Mouse (Mus musculus): ENCODE measurements around the gene Gm20388. TPM values are rescaled to one million over a fixed set of nuclear protein-coding genes. Genes with fewer than 3 reads are reported as not detected.

The Gm20388 gene
- polyA plus RNA-seq, 1 experiment from 2014 or later: not detected

- peaks cover 23% of the 10 kb centered on the region for H3K4me1 ChIP-seq (replicated peaks)
- ATAC-seq (ENCODE audit: low read depth) (no peak), DNase-seq (no peak)
- H3K9ac ChIP-seq: no peak overlapping the region
- 70% methylated on average over 8 of the region's 8 CpGs for WGBS (ENCODE audit: insufficient replicate concordance)
- no peaks in the 10 kb centered on the region for H3K36me3 ChIP-seq
- H3K27ac ChIP-seq: no peak overlapping the region
- no peak overlapping the region for H3K4me2 ChIP-seq
- no peaks in the 10 kb centered on the region for H3K9me3 ChIP-seq (replicated peaks)
- no peak overlapping the region for H3K4me3 ChIP-seq (replicated peaks)
- peaks cover 11% of the 10 kb centered on the region for H3K27me3 ChIP-seq
These were observed 134.3 kb downstream of the Gm20388 start for GRCm38 (mm10) chr8:120044907-120045306.

- Histone ChIP-seq H3K36me3 (no peaks in the 10 kb centered on the region), H3K27me3 (peaks cover 17% of the 10 kb centered on the region), H3K4me2 (no peak overlapping the region), H3K9ac (no peak overlapping the region), H3K4me3 (replicated peaks) (no peak overlapping the region), H3K4me1 (replicated peaks) (peaks cover 21% of the 10 kb centered on the region), H3K27ac (no peak overlapping the region), H3K9me3 (replicated peaks) (no peaks in the 10 kb centered on the region)
- whole genome bisulfite sequencing (ENCODE audit: insufficient replicate concordance): 47% methylated on average over 5 of the region's 5 CpGs
- no peak for DNase-seq
- ATAC-seq (ENCODE audit: low read depth): no peak
These were observed 134.8 kb downstream of the Gm20388 start for GRCm38 (mm10) chr8:120045471-120045870.

GRCm38 (mm10) chr8:120046258-120047020 lies 135.8 kb downstream of the Gm20388 start:
- no peaks in the 10 kb centered on the region for H3K9me3 ChIP-seq (replicated peaks)
- no peak overlapping the region for H3K27ac ChIP-seq
- H3K4me1 ChIP-seq (replicated peaks): peaks cover 14% of the 10 kb centered on the region
- ATAC-seq (ENCODE audit: low read depth) (no peak), DNase-seq (no peak)
- peaks cover 22% of the 10 kb centered on the region for H3K27me3 ChIP-seq
- H3K4me2 ChIP-seq: no peak overlapping the region
- H3K9ac ChIP-seq: no peak overlapping the region
- no peak overlapping the region for H3K4me3 ChIP-seq (replicated peaks)
- H3K36me3 ChIP-seq: no peaks in the 10 kb centered on the region
- WGBS (ENCODE audit: insufficient replicate concordance): 60% methylated on average over 14 of the region's 14 CpGs

GRCm38 (mm10) chr8:120049949-120050348 lies 139.3 kb downstream of the Gm20388 start:
- 14% methylated on average over 13 of the region's 13 CpGs for WGBS (ENCODE audit: insufficient replicate concordance)
- Histone ChIP-seq H3K9ac (no peak overlapping the region), H3K4me3 (replicated peaks) (no peak overlapping the region), H3K27me3 (peaks cover 29% of the 10 kb centered on the region), H3K9me3 (replicated peaks) (no peaks in the 10 kb centered on the region), H3K4me1 (replicated peaks) (no peaks in the 10 kb centered on the region), H3K4me2 (no peak overlapping the region), H3K27ac (no peak overlapping the region), H3K36me3 (no peaks in the 10 kb centered on the region)
- ATAC-seq (ENCODE audit: low read depth) (no peak), DNase-seq (no peak)

- no peak overlapping the region for H3K9ac ChIP-seq
- ATAC-seq (ENCODE audit: low read depth) (no peak), DNase-seq (no peak)
- H3K27me3 ChIP-seq: peaks cover 29% of the 10 kb centered on the region
- WGBS (ENCODE audit: insufficient replicate concordance): 47% methylated on average over 10 of the region's 10 CpGs
- no peaks in the 10 kb centered on the region for H3K36me3 ChIP-seq
- H3K4me1 ChIP-seq (replicated peaks): no peaks in the 10 kb centered on the region
- no peak overlapping the region for H3K4me2 ChIP-seq
- H3K9me3 ChIP-seq (replicated peaks): no peaks in the 10 kb centered on the region
- no peak overlapping the region for H3K27ac ChIP-seq
- no peak overlapping the region for H3K4me3 ChIP-seq (replicated peaks)
These were observed 139.7 kb downstream of the Gm20388 start for GRCm38 (mm10) chr8:120050376-120050775.

- Histone ChIP-seq H3K9ac (no peak overlapping the region), H3K36me3 (no peaks in the 10 kb centered on the region), H3K27me3 (peaks cover 29% of the 10 kb centered on the region), H3K4me2 (no peak overlapping the region), H3K27ac (no peak overlapping the region), H3K4me1 (replicated peaks) (no peaks in the 10 kb centered on the region), H3K9me3 (replicated peaks) (no peaks in the 10 kb centered on the region; the same call in 1 of the 2 replicates), H3K4me3 (replicated peaks) (no peak overlapping the region)
- DNase-seq: no peak
- WGBS (ENCODE audit: insufficient replicate concordance): 19% methylated on average over 4 of the region's 4 CpGs
- ATAC-seq (ENCODE audit: low read depth): no peak
These were observed 140.4 kb downstream of the Gm20388 start for GRCm38 (mm10) chr8:120051006-120051405.

GRCm38 (mm10) chr8:120051908-120052307 lies 141.3 kb downstream of the Gm20388 start:
- H3K27ac ChIP-seq: no peak overlapping the region
- no peak for ATAC-seq (ENCODE audit: low read depth)
- H3K27me3 ChIP-seq: peaks cover 29% of the 10 kb centered on the region
- no peaks in the 10 kb centered on the region; the same call in 1 of the 2 replicates for H3K9me3 ChIP-seq (replicated peaks)
- H3K36me3 ChIP-seq: no peaks in the 10 kb centered on the region
- 68% methylated on average over 4 of the region's 4 CpGs for WGBS (ENCODE audit: insufficient replicate concordance)
- no peak overlapping the region for H3K4me2 ChIP-seq
- H3K4me1 ChIP-seq (replicated peaks): no peaks in the 10 kb centered on the region
- no peak for DNase-seq
- no peak overlapping the region for H3K9ac ChIP-seq
- H3K4me3 ChIP-seq (replicated peaks): no peak overlapping the region

- 63% methylated on average over 8 of the region's 8 CpGs for WGBS (ENCODE audit: insufficient replicate concordance)
- Histone ChIP-seq H3K4me2 (no peak overlapping the region), H3K9me3 (replicated peaks) (no peaks in the 10 kb centered on the region; the same call in 1 of the 2 replicates), H3K27me3 (peaks cover 29% of the 10 kb centered on the region), H3K9ac (no peak overlapping the region), H3K4me3 (replicated peaks) (no peak overlapping the region), H3K36me3 (no peaks in the 10 kb centered on the region), H3K27ac (no peak overlapping the region), H3K4me1 (replicated peaks) (no peaks in the 10 kb centered on the region)
- ATAC-seq (ENCODE audit: low read depth) (no peak), DNase-seq (no peak)
These were observed 141.7 kb downstream of the Gm20388 start for GRCm38 (mm10) chr8:120052318-120052717.

GRCm38 (mm10) chr8:120054833-120055232 lies 144.2 kb downstream of the Gm20388 start:
- Histone ChIP-seq H3K27ac (no peak overlapping the region), H3K4me3 (replicated peaks) (no peak overlapping the region), H3K9ac (no peak overlapping the region), H3K36me3 (no peaks in the 10 kb centered on the region), H3K27me3 (peaks cover 19% of the 10 kb centered on the region; the same call in 1 of the 2 replicates), H3K4me1 (replicated peaks) (no peaks in the 10 kb centered on the region), H3K9me3 (replicated peaks) (no peaks in the 10 kb centered on the region; the same call in 1 of the 2 replicates), H3K4me2 (no peak overlapping the region)
- DNase-seq (no peak), ATAC-seq (ENCODE audit: low read depth) (no peak)
- WGBS (ENCODE audit: insufficient replicate concordance): 63% methylated on average over 3 of the region's 3 CpGs

- 52% methylated on average over 2 of the region's 2 CpGs for WGBS (ENCODE audit: insufficient replicate concordance)
- H3K4me2 ChIP-seq: no peak overlapping the region
- no peaks in the 10 kb centered on the region for H3K36me3 ChIP-seq
- no peak overlapping the region for H3K27ac ChIP-seq
- 0 out of 2 replicates have a peak, but pooled peaks cover 4% of the 10 kb centered on the region for H3K27me3 ChIP-seq
- H3K4me3 ChIP-seq (replicated peaks): no peak overlapping the region
- H3K4me1 ChIP-seq (replicated peaks): no peaks in the 10 kb centered on the region
- ATAC-seq (ENCODE audit: low read depth): no peak
- DNase-seq: no peak
- no peak overlapping the region for H3K9ac ChIP-seq
- no peaks in the 10 kb centered on the region; the same call in 1 of the 2 replicates for H3K9me3 ChIP-seq (replicated peaks)
These were observed 146.4 kb downstream of the Gm20388 start for GRCm38 (mm10) chr8:120057078-120057477.

GRCm38 (mm10) chr8:120062742-120063141 lies 152.1 kb downstream of the Gm20388 start:
- Histone ChIP-seq H3K4me3 (replicated peaks) (no peak overlapping the region), H3K4me1 (replicated peaks) (no peaks in the 10 kb centered on the region), H3K9me3 (replicated peaks) (no peaks in the 10 kb centered on the region), H3K27ac (no peak overlapping the region), H3K4me2 (no peak overlapping the region), H3K36me3 (no peaks in the 10 kb centered on the region), H3K9ac (no peak overlapping the region), H3K27me3 (no peaks in the 10 kb centered on the region)
- ATAC-seq (ENCODE audit: low read depth) (no peak), DNase-seq (no peak)
- WGBS (ENCODE audit: insufficient replicate concordance): 72% methylated on average over 14 of the region's 14 CpGs

GRCm38 (mm10) chr8:120063326-120063725 lies 152.7 kb downstream of the Gm20388 start:
- Histone ChIP-seq H3K9ac (no peak overlapping the region), H3K4me3 (replicated peaks) (no peak overlapping the region), H3K4me2 (no peak overlapping the region), H3K9me3 (replicated peaks) (no peaks in the 10 kb centered on the region), H3K27ac (no peak overlapping the region), H3K27me3 (no peaks in the 10 kb centered on the region), H3K4me1 (replicated peaks) (no peaks in the 10 kb centered on the region), H3K36me3 (no peaks in the 10 kb centered on the region)
- no peak for DNase-seq
- no peak for ATAC-seq (ENCODE audit: low read depth)
- 63% methylated on average over 3 of the region's 3 CpGs for WGBS (ENCODE audit: insufficient replicate concordance)

All from liver, embryonic 13.5 days (tissue).